Mouse (Mus musculus) kidney, adult 2 months (tissue): Measurements from ENCODE around the gene Rnaseh2a. TPM values are rescaled to one million over a fixed set of nuclear protein-coding genes. Genes with fewer than 3 reads are reported as not detected.

Experiments used
- DNase-seq: peaks from one replicate; pipeline ENCODE4 v3.0.0; 2021
- H3K27ac ChIP-seq: fragments of 200-500 bp; 2 replicates; pipeline ENCODE4 v1.5.1; 2012; ENCODE audit warnings: low read depth, low read length, control low read depth, inconsistent platforms; ENCODE audit not compliant: insufficient read depth
- H3K27me3 ChIP-seq: fragments of 200-500 bp; replicated peaks from 2 replicates; pipeline ENCODE4 v1.6.1; 2012; ENCODE audit warnings: mild to moderate bottlenecking, moderate library complexity, low read length, inconsistent platforms; ENCODE audit not compliant: control insufficient read depth, insufficient read depth
- H3K36me3 ChIP-seq: fragments of 200-500 bp; 2 replicates; pipeline ENCODE4 v1.6.1; 2012; ENCODE audit warnings: mild to moderate bottlenecking, moderate library complexity, low read length, inconsistent platforms; ENCODE audit not compliant: control insufficient read depth, insufficient read depth
- H3K4me1 ChIP-seq: fragments of 200-500 bp; 2 replicates; pipeline ENCODE4 v1.6.1; 2011; ENCODE audit warnings: low read length; ENCODE audit not compliant: control insufficient read depth, insufficient read depth
- H3K4me3 ChIP-seq: fragments of 200-500 bp; 2 replicates; pipeline ENCODE4 v1.5.1; 2011; ENCODE audit warnings: mild to moderate bottlenecking, low read depth, low read length, control low read depth; ENCODE audit not compliant: insufficient read depth
- CTCF ChIP-seq: fragments of 200-500 bp; conservative IDR thresholded peaks from 2 replicates; pipeline ENCODE4 v1.5.1; 2011; ENCODE audit warnings: low read depth, mild to moderate bottlenecking, control low read depth, low read length, moderate library complexity, mixed read lengths; ENCODE audit not compliant: insufficient read depth, insufficient read length
- POLR2A ChIP-seq: fragments of 200-500 bp; IDR thresholded peaks from one replicate; pipeline ENCODE4 v1.6.1; 2011; ENCODE audit warnings: low read depth, low read length, control low read depth
- WGBS: fragments of 180-500 bp; shearing (Covaris S2); methylation state at CpG from one replicate; pipeline ENCODE4 v1.1.7; 2018; 5-methylcytosine and 5-hydroxymethylcytosine counted together
- polyA plus RNA-seq: library from polyadenylated mRNA; depleted of rRNA; stranded (reverse); fragments of >200 nt; gene quantifications from 2 replicates; pipeline ENCODE4 v1.2.3, GENCODE M21; 2012

Rnaseh2a gene
- polyA plus RNA-seq, 1 experiment, result 34.4 TPM

- TF ChIP-seq CTCF, result peak; percentile 55
- TF ChIP-seq POLR2A, result no peak
- DNase-seq, result peak; percentile 29
- Histone ChIP-seq H3K36me3 (no peaks in the 10 kb centered on the region), H3K4me1 (no peaks in the 10 kb centered on the region), H3K4me3 (peak within 1 kb of the TSS; percentile 7; the same call in 1 of the 2 replicates), H3K27me3 (peaks cover 3% of the 10 kb centered on the region), H3K27ac (no peak within 1 kb of the TSS)
- 1% methylated on average over 49 of the region's 50 CpGs for WGBS
Observed at GRCm38 (mm10) chr8:84936962-84937546, 32.5 kb downstream of the Rnaseh2a start, which contains the start of gene Mast1. TSS of gene Mast1 (minus strand) at chr8:84937359.

GRCm38 (mm10) chr8:84936041-84936961, 33.3 kb downstream of the Rnaseh2a start:
- Histone ChIP-seq H3K4me3 (no peak overlapping the region), H3K27me3 (peaks cover 3% of the 10 kb centered on the region), H3K4me1 (no peaks in the 10 kb centered on the region), H3K27ac (no peak overlapping the region), H3K36me3 (no peaks in the 10 kb centered on the region)
- TF ChIP-seq POLR2A (no peak), CTCF (no peak)
- no peak for DNase-seq
- WGBS, result 16% methylated on average over 23 of the region's 23 CpGs

GRCm38 (mm10) chr8:84935489-84935888, 34.1 kb downstream of the Rnaseh2a start:
- H3K27ac ChIP-seq, result no peak overlapping the region
- WGBS, result 6% methylated on average over 14 of the region's 14 CpGs
- no peak for DNase-seq
- H3K4me1 ChIP-seq, result no peaks in the 10 kb centered on the region
- TF ChIP-seq POLR2A (no peak), CTCF (no peak)
- peaks cover 3% of the 10 kb centered on the region for H3K27me3 ChIP-seq
- H3K36me3 ChIP-seq, result no peaks in the 10 kb centered on the region
- H3K4me3 ChIP-seq, result no peak overlapping the region

GRCm38 (mm10) chr8:84934860-84935259, 34.7 kb downstream of the Rnaseh2a start:
- 3% methylated on average over 15 of the region's 15 CpGs for WGBS
- H3K27me3 ChIP-seq, result peaks cover 3% of the 10 kb centered on the region

GRCm38 (mm10) chr8:84933767-84934559, 35.6 kb downstream of the Rnaseh2a start:
- Histone ChIP-seq H3K4me1 (no peaks in the 10 kb centered on the region), H3K36me3 (no peaks in the 10 kb centered on the region), H3K27me3 (peaks cover 3% of the 10 kb centered on the region), H3K27ac (no peak overlapping the region), H3K4me3 (no peak overlapping the region)
- TF ChIP-seq POLR2A (no peak), CTCF (no peak)
- DNase-seq, result no peak
- 73% methylated on average over 16 of the region's 16 CpGs for WGBS

More at GRCm38 (mm10) chr8:84934860-84935259, 34.7 kb downstream of the Rnaseh2a start:
- H3K4me1 ChIP-seq, result no peaks in the 10 kb centered on the region
- TF ChIP-seq POLR2A, result no peak
- TF ChIP-seq CTCF, result no peak
- no peaks in the 10 kb centered on the region for H3K36me3 ChIP-seq
- no peak for DNase-seq
- no peak overlapping the region for H3K27ac ChIP-seq
- H3K4me3 ChIP-seq, result no peak overlapping the region

GRCm38 (mm10) chr8:84930582-84930981, 39.0 kb downstream of the Rnaseh2a start:
- 80% methylated on average over 13 of the region's 13 CpGs for WGBS
- peaks cover 3% of the 10 kb centered on the region for H3K27me3 ChIP-seq
- H3K4me1 ChIP-seq, result no peaks in the 10 kb centered on the region
- H3K27ac ChIP-seq, result no peak overlapping the region
- no peak overlapping the region for H3K4me3 ChIP-seq
- TF ChIP-seq CTCF (no peak), POLR2A (no peak)
- H3K36me3 ChIP-seq, result no peaks in the 10 kb centered on the region
- no peak for DNase-seq
